Mouse (Mus musculus) layer of hippocampus, adult 8-10 months (tissue): ENCODE measurements at regions not wholly inside any gene's neighbourhood (a gene's known extent, or its start where the extent isn't known, plus 50 kb on each side); places are given as distances from the start of the nearest gene placed in this dataset.

Experiments
- microRNA-seq, 2 experiments: library from miRNA; unstranded; fragments of <30 nt; microRNA quantifications; one replicate each; pipeline ENCODE4 v1.2.0; 2022

Small RNA genes lying in the stretch of these regions (microRNA-seq; reads per million reads assigned to microRNA genes)
- gene Mir1187, result 0 reads per million in 2 experiments
